Mouse (Mus musculus): ENCODE data around the gene Dhx32. TPM values are rescaled to one million over a fixed set of nuclear protein-coding genes. Genes with fewer than 3 reads are reported as not detected.
A peak's percentile ranks its signal among the peaks of the same experiment; 100 is the strongest.

Gene Dhx32
- 18.7 and 20.8 TPM in 2 replicates for polyA plus RNA-seq (2012; rRNA removed)

- peak; percentile 30 for DNase-seq
- peak; percentile 46; the same call in 1 of the 2 replicates for TF ChIP-seq CTCF (IDR thresholded peaks at IDR 0.05; ENCODE audit: borderline replicate concordance, control insufficient read depth, extremely low read depth, insufficient read depth, low read length, poor library complexity)
- no peak for TF ChIP-seq POLR2A (IDR thresholded peaks at IDR 0.05; ENCODE audit: control insufficient read depth, extremely low read depth, insufficient read depth, low read length, poor library complexity)
- Histone ChIP-seq H3K4me1 (replicated peaks; ENCODE audit: control insufficient read depth, insufficient read depth, low read length) (no peaks in the 10 kb centered on the region), H3K27ac (ENCODE audit: control insufficient read depth, insufficient read depth, low read length) (no peak within 1 kb of the TSS), H3K4me3 (ENCODE audit: control insufficient read depth, insufficient read depth, low read length) (no peak within 1 kb of the TSS), H3K36me3 (ENCODE audit: control insufficient read depth, insufficient read depth, low read length) (no peaks in the 10 kb centered on the region), H3K27me3 (ENCODE audit: control insufficient read depth, insufficient read depth, low read length) (no peaks in the 10 kb centered on the region)
- 67% methylated on average over 18 of the region's 18 CpGs for WGBS
These were observed at the start of gene Dhx32 for GRCm38 (mm10) chr7:133782717-133783435. Gene Dhx32, minus strand, starts transcription at chr7:133782726.

GRCm38 (mm10) chr7:133829579-133829978 lies 47.1 kb upstream of the Dhx32 start:
- no peak overlapping the region for H3K4me3 ChIP-seq (ENCODE audit: control insufficient read depth, insufficient read depth, low read length)
- TF ChIP-seq POLR2A (IDR thresholded peaks at IDR 0.05; ENCODE audit: control insufficient read depth, extremely low read depth, insufficient read depth, low read length, poor library complexity) (no peak), CTCF (IDR thresholded peaks at IDR 0.05; ENCODE audit: borderline replicate concordance, control insufficient read depth, extremely low read depth, insufficient read depth, low read length, poor library complexity) (no peak)
- no peak for DNase-seq
- H3K27me3 ChIP-seq (ENCODE audit: control insufficient read depth, insufficient read depth, low read length) = no peaks in the 10 kb centered on the region
- H3K4me1 ChIP-seq (replicated peaks; ENCODE audit: control insufficient read depth, insufficient read depth, low read length) = no peaks in the 10 kb centered on the region
- WGBS = 27% methylated on average over 7 of the region's 7 CpGs
- no peak overlapping the region for H3K27ac ChIP-seq (ENCODE audit: control insufficient read depth, insufficient read depth, low read length)
- no peaks in the 10 kb centered on the region for H3K36me3 ChIP-seq (ENCODE audit: control insufficient read depth, insufficient read depth, low read length)

- Histone ChIP-seq H3K4me1 (replicated peaks; ENCODE audit: control insufficient read depth, insufficient read depth, low read length) (no peaks in the 10 kb centered on the region), H3K4me3 (ENCODE audit: control insufficient read depth, insufficient read depth, low read length) (no peak overlapping the region), H3K27ac (ENCODE audit: control insufficient read depth, insufficient read depth, low read length) (no peak overlapping the region), H3K27me3 (ENCODE audit: control insufficient read depth, insufficient read depth, low read length) (no peaks in the 10 kb centered on the region), H3K36me3 (ENCODE audit: control insufficient read depth, insufficient read depth, low read length) (no peaks in the 10 kb centered on the region)
- 80% methylated on average over 4 of the region's 4 CpGs for WGBS
- DNase-seq = no peak
- TF ChIP-seq CTCF (IDR thresholded peaks at IDR 0.05; ENCODE audit: borderline replicate concordance, control insufficient read depth, extremely low read depth, insufficient read depth, low read length, poor library complexity) (no peak), POLR2A (IDR thresholded peaks at IDR 0.05; ENCODE audit: control insufficient read depth, extremely low read depth, insufficient read depth, low read length, poor library complexity) (no peak)
These were observed 46.0 kb upstream of the Dhx32 start for GRCm38 (mm10) chr7:133828514-133828913.

- H3K27ac ChIP-seq (ENCODE audit: control insufficient read depth, insufficient read depth, low read length) = no peak overlapping the region
- no peaks in the 10 kb centered on the region for H3K36me3 ChIP-seq (ENCODE audit: control insufficient read depth, insufficient read depth, low read length)
- 94% methylated on average over 2 of the region's 2 CpGs for WGBS
- DNase-seq = peak; percentile 27
- no peaks in the 10 kb centered on the region for H3K27me3 ChIP-seq (ENCODE audit: control insufficient read depth, insufficient read depth, low read length)
- H3K4me3 ChIP-seq (ENCODE audit: control insufficient read depth, insufficient read depth, low read length) = no peak overlapping the region
- TF ChIP-seq POLR2A (IDR thresholded peaks at IDR 0.05; ENCODE audit: control insufficient read depth, extremely low read depth, insufficient read depth, low read length, poor library complexity) (no peak), CTCF (IDR thresholded peaks at IDR 0.05; ENCODE audit: borderline replicate concordance, control insufficient read depth, extremely low read depth, insufficient read depth, low read length, poor library complexity) (no peak)
- H3K4me1 ChIP-seq (replicated peaks; ENCODE audit: control insufficient read depth, insufficient read depth, low read length) = no peaks in the 10 kb centered on the region
These were observed 42.1 kb upstream of the Dhx32 start for GRCm38 (mm10) chr7:133824579-133824978.

- TF ChIP-seq CTCF (IDR thresholded peaks at IDR 0.05; ENCODE audit: borderline replicate concordance, control insufficient read depth, extremely low read depth, insufficient read depth, low read length, poor library complexity) (no peak), POLR2A (IDR thresholded peaks at IDR 0.05; ENCODE audit: control insufficient read depth, extremely low read depth, insufficient read depth, low read length, poor library complexity) (no peak)
- H3K27me3 ChIP-seq (ENCODE audit: control insufficient read depth, insufficient read depth, low read length) = no peaks in the 10 kb centered on the region
- no peaks in the 10 kb centered on the region for H3K4me1 ChIP-seq (replicated peaks; ENCODE audit: control insufficient read depth, insufficient read depth, low read length)
- no peaks in the 10 kb centered on the region for H3K36me3 ChIP-seq (ENCODE audit: control insufficient read depth, insufficient read depth, low read length)
- DNase-seq = no peak
- H3K27ac ChIP-seq (ENCODE audit: control insufficient read depth, insufficient read depth, low read length) = no peak overlapping the region
- H3K4me3 ChIP-seq (ENCODE audit: control insufficient read depth, insufficient read depth, low read length) = no peak overlapping the region
- 92% methylated on average over 6 of the region's 6 CpGs for WGBS
These were observed 41.2 kb upstream of the Dhx32 start for GRCm38 (mm10) chr7:133823751-133824150.

- 88% methylated on average over 4 of the region's 4 CpGs for WGBS
- Histone ChIP-seq H3K4me1 (replicated peaks; ENCODE audit: control insufficient read depth, insufficient read depth, low read length) (no peaks in the 10 kb centered on the region), H3K4me3 (ENCODE audit: control insufficient read depth, insufficient read depth, low read length) (no peak overlapping the region), H3K27ac (ENCODE audit: control insufficient read depth, insufficient read depth, low read length) (no peak overlapping the region), H3K36me3 (ENCODE audit: control insufficient read depth, insufficient read depth, low read length) (no peaks in the 10 kb centered on the region), H3K27me3 (ENCODE audit: control insufficient read depth, insufficient read depth, low read length) (no peaks in the 10 kb centered on the region)
- no peak for DNase-seq
- TF ChIP-seq CTCF (IDR thresholded peaks at IDR 0.05; ENCODE audit: borderline replicate concordance, control insufficient read depth, extremely low read depth, insufficient read depth, low read length, poor library complexity) (no peak), POLR2A (IDR thresholded peaks at IDR 0.05; ENCODE audit: control insufficient read depth, extremely low read depth, insufficient read depth, low read length, poor library complexity) (no peak)
These were observed 30.8 kb upstream of the Dhx32 start for GRCm38 (mm10) chr7:133813331-133813730.

Data from thymus, adult 2 months (tissue).